Mouse (Mus musculus) MEL (cell line): ENCODE results near the gene Wdr31. TPM values are rescaled to one million over a fixed set of nuclear protein-coding genes. Genes with fewer than 3 reads are reported as not detected.

ENCODE experiments used
- DNase-seq: peaks from one replicate; pipeline ENCODE4 v3.0.0; 2011; ENCODE audit warnings: low read depth, low spot score
- H3K27ac ChIP-seq: 2 replicates; pipeline ENCODE4 v1.5.1; 2012; ENCODE audit warnings: low read depth, mild to moderate bottlenecking, control low read depth, low read length, moderate library complexity; ENCODE audit not compliant: control insufficient read depth
- H3K27me3 ChIP-seq, 2 experiments: fragments of 150-350 bp in 1 of 2; sonication (generic) in 1 of 2; 2 replicates each; pipeline ENCODE4 v1.6.1; 2012; ENCODE audit warnings: low read length in 2 of 2, mild to moderate bottlenecking in 2 of 2, improper control_type of control experiment in 1 of 2, moderate library complexity in 1 of 2; ENCODE audit not compliant: insufficient read depth in 2 of 2, control insufficient read depth in 1 of 2
- H3K36me3 ChIP-seq, 2 experiments: 2 replicates each; pipeline ENCODE4 v1.6.1; 2012 to 2014; ENCODE audit warnings: low read length in 2 of 2, improper control_type of control experiment in 1 of 2, inconsistent platforms in 1 of 2, mild to moderate bottlenecking in 1 of 2; ENCODE audit not compliant: insufficient read depth in 2 of 2, control insufficient read depth in 1 of 2
- H3K4me1 ChIP-seq, 2 experiments: fragments of 150-350 bp in 1 of 2; sonication (generic) in 1 of 2; 2 replicates each; pipeline ENCODE4 v1.6.1; 2012; ENCODE audit warnings: low read length in 2 of 2, improper control_type of control experiment in 1 of 2, mild to moderate bottlenecking in 1 of 2; ENCODE audit not compliant: insufficient read depth in 2 of 2, control insufficient read depth in 1 of 2
- H3K4me3 ChIP-seq, 2 experiments: fragments of 150-350 bp in 1 of 2; sonication (generic) in 1 of 2; 2 replicates each; pipeline ENCODE4 v1.5.1; 2012; ENCODE audit warnings: low read depth in 2 of 2, low read length in 2 of 2, mild to moderate bottlenecking in 2 of 2, moderate library complexity in 2 of 2, control low read depth in 1 of 2, improper control_type of control experiment in 1 of 2; ENCODE audit not compliant: control insufficient read depth in 1 of 2, insufficient read depth in 1 of 2
- H3K79me2 ChIP-seq: 2 replicates; pipeline ENCODE4 v1.6.1; 2012; ENCODE audit warnings: mild to moderate bottlenecking, low read length, moderate library complexity; ENCODE audit not compliant: control insufficient read depth, poor library complexity, insufficient read depth
- H3K9ac ChIP-seq: 2 replicates; pipeline ENCODE4 v1.6.1; 2012; ENCODE audit warnings: low read depth, mild to moderate bottlenecking, control low read depth, low read length, moderate library complexity; ENCODE audit not compliant: control insufficient read depth, poor library complexity, severe bottlenecking
- H3K9me3 ChIP-seq: fragments of 150-350 bp; sonication (generic); replicated peaks from 2 replicates; pipeline ENCODE4 v1.6.1; 2012; ENCODE audit warnings: mild to moderate bottlenecking, low read length, improper control_type of control experiment, moderate library complexity; ENCODE audit not compliant: insufficient read depth
- BHLHE40 ChIP-seq: IDR thresholded peaks from 2 replicates; pipeline ENCODE4 v1.6.1; 2012; ENCODE audit warnings: low read depth, mild to moderate bottlenecking, inconsistent platforms, low read length, improper control_type of control experiment, borderline replicate concordance
- CHD2 ChIP-seq: IDR thresholded peaks from 2 replicates; pipeline ENCODE4 v1.6.1; 2011; ENCODE audit warnings: low read length, improper control_type of control experiment
- CTCF ChIP-seq, 3 experiments: IDR thresholded peaks in 2 of 3; conservative IDR thresholded peaks in 1 of 3; 2 replicates each; pipeline ENCODE4 v1.5.1; 2011 to 2012; ENCODE audit warnings: low read length in 3 of 3, low read depth in 2 of 3, mild to moderate bottlenecking in 2 of 3, improper control_type of control experiment in 1 of 3, inconsistent platforms in 1 of 3, mixed read lengths in 1 of 3, moderate library complexity in 1 of 3; ENCODE audit not compliant: control insufficient read depth in 1 of 3, insufficient read depth in 1 of 3, poor library complexity in 1 of 3, severe bottlenecking in 1 of 3
- E2F4 ChIP-seq: IDR thresholded peaks from 2 replicates; pipeline ENCODE4 v1.6.1; 2011; ENCODE audit warnings: low read depth, low read length, improper control_type of control experiment, borderline replicate concordance
- ELF1 ChIP-seq: IDR thresholded peaks from 2 replicates; pipeline ENCODE4 v1.6.1; 2014; ENCODE audit warnings: low read depth, mild to moderate bottlenecking, inconsistent platforms, low read length, improper control_type of control experiment, moderate library complexity
- ETS1 ChIP-seq: IDR thresholded peaks from 2 replicates; pipeline ENCODE4 v1.6.1; 2012; ENCODE audit warnings: low read depth, mild to moderate bottlenecking, inconsistent platforms, low read length, improper control_type of control experiment, moderate library complexity
- GABPA ChIP-seq: IDR thresholded peaks from 2 replicates; pipeline ENCODE4 v1.6.1; 2012; ENCODE audit warnings: low read depth, mild to moderate bottlenecking, inconsistent platforms, low read length, improper control_type of control experiment, moderate library complexity
- HCFC1 ChIP-seq: IDR thresholded peaks from 2 replicates; pipeline ENCODE4 v1.6.1; 2012; ENCODE audit warnings: low read depth, mild to moderate bottlenecking, inconsistent platforms, low read length, improper control_type of control experiment, moderate library complexity
- JUND ChIP-seq: IDR thresholded peaks from 2 replicates; pipeline ENCODE4 v1.6.1; 2011; ENCODE audit warnings: low read depth, mild to moderate bottlenecking, improper control_type of control experiment, low read length
- MEF2A ChIP-seq: IDR thresholded peaks from 2 replicates; pipeline ENCODE4 v1.6.1; 2014; ENCODE audit warnings: low read depth, mild to moderate bottlenecking, inconsistent platforms, low read length, improper control_type of control experiment; ENCODE audit not compliant: poor library complexity, insufficient replicate concordance, severe bottlenecking; ENCODE audit errors: extremely low read depth
- MYB ChIP-seq: IDR thresholded peaks from 2 replicates; pipeline ENCODE4 v1.6.1; 2011; ENCODE audit warnings: mild to moderate bottlenecking, low read depth, low read length, improper control_type of control experiment
- MYC ChIP-seq: IDR thresholded peaks from 2 replicates; pipeline ENCODE4 v1.6.1; 2011; ENCODE audit warnings: low read depth, mild to moderate bottlenecking, low read length, improper control_type of control experiment, moderate library complexity
- NELFE ChIP-seq: IDR thresholded peaks from 2 replicates; pipeline ENCODE4 v1.6.1; 2011; ENCODE audit warnings: low read depth, low read length, improper control_type of control experiment
- NRF1 ChIP-seq: IDR thresholded peaks from 2 replicates; pipeline ENCODE4 v1.6.1; 2014; ENCODE audit warnings: low read depth, mild to moderate bottlenecking, inconsistent platforms, low read length, improper control_type of control experiment, moderate library complexity; ENCODE audit not compliant: poor library complexity, insufficient read depth, severe bottlenecking
- POLR2A ChIP-seq, 2 experiments: IDR thresholded peaks; 2 replicates each; pipeline ENCODE4 v1.6.1; 2011 to 2012; ENCODE audit warnings: low read length in 2 of 2, mild to moderate bottlenecking in 2 of 2, control low read depth in 1 of 2, improper control_type of control experiment in 1 of 2, low read depth in 1 of 2, moderate library complexity in 1 of 2; ENCODE audit not compliant: control insufficient read depth in 1 of 2, insufficient read depth in 1 of 2, poor library complexity in 1 of 2
- POLR2AphosphoS5 ChIP-seq: IDR thresholded peaks from 2 replicates; pipeline ENCODE4 v1.6.1; 2012; ENCODE audit warnings: low read depth, borderline replicate concordance, mild to moderate bottlenecking, inconsistent platforms, low read length, moderate library complexity, mixed read lengths
- RAD21 ChIP-seq: IDR thresholded peaks from 2 replicates; pipeline ENCODE4 v1.6.1; 2011; ENCODE audit warnings: mild to moderate bottlenecking, low read depth, low read length, improper control_type of control experiment
- SMC3 ChIP-seq: IDR thresholded peaks from 2 replicates; pipeline ENCODE4 v1.6.1; 2011; ENCODE audit warnings: low read depth, low read length, improper control_type of control experiment
- TBP ChIP-seq: IDR thresholded peaks from 2 replicates; pipeline ENCODE4 v1.8.0; 2011; ENCODE audit warnings: low read depth, low read length, improper control_type of control experiment
- UBTF ChIP-seq: IDR thresholded peaks from 2 replicates; pipeline ENCODE4 v1.6.1; 2012; ENCODE audit warnings: low read depth, mild to moderate bottlenecking, inconsistent platforms, low read length, improper control_type of control experiment, moderate library complexity, borderline replicate concordance; ENCODE audit not compliant: insufficient read depth
- USF1 ChIP-seq: IDR thresholded peaks from 2 replicates; pipeline ENCODE4 v1.6.1; 2014; ENCODE audit warnings: low read depth, mild to moderate bottlenecking, inconsistent platforms, low read length, improper control_type of control experiment, moderate library complexity
- ZMIZ1 ChIP-seq: IDR thresholded peaks from 2 replicates; pipeline ENCODE4 v1.6.1; 2012; ENCODE audit warnings: low read depth, mild to moderate bottlenecking, inconsistent platforms, low read length, improper control_type of control experiment, moderate library complexity
- polyA plus RNA-seq, 2 experiments: library from polyadenylated mRNA; stranded (reverse) in 1 of 2; unstranded in 1 of 2; fragments of >175 nt in 1 of 2; fragments of >200 nt in 1 of 2; gene quantifications; 2 replicates each; pipeline versions ENCODE4 v1.2.1 to v1.2.4; 2012; ENCODE audit warnings: low replicate concordance in 2 of 2, low read depth in 1 of 2; ENCODE audit not compliant: insufficient read length in 2 of 2, insufficient read depth in 1 of 2, missing spikeins in 1 of 2
- total RNA-seq: library from RNA; depleted of rRNA; stranded (reverse); fragments of 300-350 nt; gene quantifications from 2 replicates; pipeline ENCODE4 v1.2.3, GENCODE M21; 2012

Gene Wdr31
- total and polyA plus RNA-seq, 3 experiments = 0.91 to 1.9 TPM; not detected in 1

DNA sequence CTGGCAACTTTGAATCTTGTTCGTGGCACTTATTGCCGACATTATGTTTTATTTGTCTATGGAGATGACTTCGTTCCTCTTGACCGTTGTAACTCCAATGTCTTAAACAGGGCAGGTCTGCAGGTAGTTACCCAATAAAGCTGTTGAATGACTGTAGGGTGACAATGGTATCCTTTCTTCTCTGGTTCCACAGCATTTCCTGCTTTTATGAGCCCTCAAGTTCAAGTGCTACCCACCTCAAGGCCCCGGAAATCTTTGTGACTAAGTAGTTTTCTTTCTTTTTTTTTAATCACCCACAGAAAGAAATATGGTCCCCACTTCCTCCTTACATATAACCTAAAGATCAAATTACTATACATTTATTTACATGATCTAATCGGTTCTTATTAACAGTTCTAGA is 5.1 kb upstream of the Wdr31 start:
- peaks cover 2 to 3% of the 10 kb centered on the region in 2 experiments; a peak in 3 of 4 replicates for H3K4me1 ChIP-seq
- H3K36me3 ChIP-seq = peaks cover 0 to 2% of the 10 kb centered on the region in 2 experiments; a peak in 1 of 4 replicates
- H3K4me3 ChIP-seq = no peak overlapping the region
- H3K9me3 ChIP-seq = no peaks in the 10 kb centered on the region
- no peak for DNase-seq
- no peaks in the 10 kb centered on the region for H3K79me2 ChIP-seq
- no peak for TF ChIP-seq GABPA
- no peak for TF ChIP-seq USF1
- no peak for TF ChIP-seq UBTF
- no peak for TF ChIP-seq ELF1
- TF ChIP-seq ZMIZ1 = no peak
- no peak for TF ChIP-seq NRF1
- no peak for TF ChIP-seq SMC3
- no peak for TF ChIP-seq MYB
- TF ChIP-seq RAD21 = no peak
- no peak for TF ChIP-seq MYC
- no peak for TF ChIP-seq MEF2A
- no peak for TF ChIP-seq ETS1
- no peak for TF ChIP-seq BHLHE40
- no peak for TF ChIP-seq HCFC1
- no peak for TF ChIP-seq NELFE
- no peak for TF ChIP-seq CTCF (IDR thresholded peaks at IDR 0.05 in 2 of 3, conservative IDR thresholded peaks at IDR 0.05 in 1 of 3; ENCODE audit: control insufficient read depth in 1 of 3, insufficient read depth in 1 of 3, low read depth in 2 of 3, low read length in 3 of 3, poor library complexity in 1 of 3, severe bottlenecking in 1 of 3)
- no peak for TF ChIP-seq POLR2AphosphoS5
- TF ChIP-seq POLR2A (IDR thresholded peaks at IDR 0.05; ENCODE audit: control insufficient read depth in 1 of 2, insufficient read depth in 1 of 2, low read depth in 1 of 2, low read length in 2 of 2, poor library complexity in 1 of 2) = no peak
- TF ChIP-seq CHD2 = no peak
- TF ChIP-seq TBP = no peak
- H3K27me3 ChIP-seq = no peaks in the 10 kb centered on the region
- H3K27ac ChIP-seq = no peak overlapping the region
- no peak overlapping the region for H3K9ac ChIP-seq

DNA sequence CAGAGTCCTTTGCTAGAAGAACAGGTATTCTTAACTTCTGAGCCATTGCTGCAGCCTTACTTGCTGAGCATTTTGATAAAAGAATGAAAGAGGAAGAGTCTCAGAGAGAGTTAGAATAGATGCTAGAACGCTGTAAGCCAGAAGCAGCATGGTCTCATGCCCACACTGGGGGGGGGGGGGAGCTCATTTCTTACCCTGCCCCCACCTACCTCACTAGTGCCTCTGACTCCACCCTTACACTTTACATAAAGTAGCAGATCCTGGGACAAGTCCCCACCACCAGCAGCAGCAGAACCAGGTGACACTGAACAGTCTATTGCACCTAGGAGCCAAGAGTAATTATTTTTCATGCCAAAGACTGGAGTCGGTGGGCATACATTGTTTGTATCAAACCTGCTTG is 4.4 kb upstream of the Wdr31 start:
- Histone ChIP-seq H3K27ac (no peak overlapping the region), H3K27me3 (no peaks in the 10 kb centered on the region), H3K4me3 (no peak overlapping the region), H3K9ac (no peak overlapping the region), H3K36me3 (peaks cover 0 to 2% of the 10 kb centered on the region in 2 experiments; a peak in 1 of 4 replicates)
- DNase-seq = no peak
- TF ChIP-seq JUND (no peak), E2F4 (no peak), POLR2A (IDR thresholded peaks at IDR 0.05; ENCODE audit: control insufficient read depth in 1 of 2, insufficient read depth in 1 of 2, low read depth in 1 of 2, low read length in 2 of 2, poor library complexity in 1 of 2) (no peak), NRF1 (no peak), POLR2AphosphoS5 (no peak), HCFC1 (no peak)
- TF ChIP-seq, all 39 proteins: peak for 0
- no peaks in the 10 kb centered on the region for H3K79me2 ChIP-seq
- H3K4me1 ChIP-seq = peaks cover 2 to 3% of the 10 kb centered on the region in 2 experiments; a peak in 3 of 4 replicates
- H3K9me3 ChIP-seq = no peaks in the 10 kb centered on the region
